Mouse (Mus musculus) bone marrow macrophage, adult 2 months (primary cell): ENCODE measurements around the gene Cntn2. TPM values are rescaled to one million over a fixed set of nuclear protein-coding genes. Genes with fewer than 3 reads are reported as not detected.

Experiments used
- H3K27ac ChIP-seq: 2 replicates; pipeline ENCODE4 v1.5.1; 2012; ENCODE audit warnings: low read depth, low read length; ENCODE audit not compliant: insufficient read depth
- H3K4me1 ChIP-seq: 2 replicates; pipeline ENCODE4 v1.6.1; 2012; ENCODE audit warnings: low read length; ENCODE audit not compliant: control insufficient read depth, insufficient read depth
- H3K4me3 ChIP-seq: 2 replicates; pipeline ENCODE4 v1.5.1; 2012; ENCODE audit warnings: mild to moderate bottlenecking, low read length, moderate library complexity; ENCODE audit not compliant: insufficient read depth
- CTCF ChIP-seq: IDR thresholded peaks from 2 replicates; pipeline ENCODE4 v1.5.1; 2012; ENCODE audit warnings: low read depth, mild to moderate bottlenecking, low read length, moderate library complexity
- POLR2A ChIP-seq: IDR thresholded peaks from 2 replicates; pipeline ENCODE4 v1.6.1; 2012; ENCODE audit warnings: mild to moderate bottlenecking, low read depth, low read length, borderline replicate concordance
- polyA plus RNA-seq: library from polyadenylated mRNA; stranded (reverse); fragments of >200 nt; gene quantifications from 2 replicates; pipeline ENCODE4 v1.2.4, GENCODE M21; 2012; ENCODE audit not compliant: missing spikeins, insufficient read depth, insufficient read length

Gene Cntn2
- polyA plus RNA-seq, 1 experiment: not detected

DNA sequence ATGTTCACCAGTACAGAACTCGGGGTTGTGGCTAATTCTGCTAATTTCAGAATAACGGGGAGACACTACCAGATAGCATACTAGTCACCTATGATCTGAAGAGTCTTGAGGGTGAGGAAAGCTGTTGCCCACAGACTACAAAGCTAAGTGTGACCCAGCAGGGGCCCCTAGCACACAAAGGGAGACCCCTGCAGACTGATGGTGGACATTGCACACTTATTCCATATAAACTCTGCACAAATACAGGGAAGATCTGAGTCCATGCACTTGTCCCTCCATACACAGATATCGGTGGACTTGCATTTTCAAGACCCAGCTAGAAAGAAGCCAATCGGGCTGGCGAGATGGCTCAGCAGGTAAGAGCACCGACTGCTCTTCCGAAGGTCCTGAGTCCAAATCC, 73.5 kb downstream of the Cntn2 start:
- Histone ChIP-seq H3K4me1 (peaks cover 26% of the 10 kb centered on the region), H3K27ac (no peak overlapping the region), H3K4me3 (no peak overlapping the region)
- no peak for TF ChIP-seq POLR2A
- TF ChIP-seq CTCF: no peak

DNA sequence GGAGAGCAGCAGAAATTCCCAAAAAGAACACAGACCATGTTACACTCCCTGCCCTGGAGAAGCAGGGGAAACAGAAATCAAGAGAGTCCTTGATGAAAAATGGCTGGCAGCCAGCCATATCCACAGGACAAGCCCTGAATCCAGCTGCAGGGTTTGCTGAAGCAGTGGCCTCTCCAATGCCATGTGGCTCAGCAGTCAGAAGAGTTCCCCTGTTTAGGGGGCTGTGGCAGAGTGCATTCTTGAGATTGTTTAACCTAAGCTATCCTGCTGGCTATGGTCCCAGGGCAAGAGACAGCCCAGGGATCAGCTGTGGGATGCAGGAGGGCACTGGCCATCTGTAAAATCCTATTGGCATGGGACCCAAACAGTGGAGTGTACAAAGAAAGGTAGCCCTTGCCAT, 74.1 kb downstream of the Cntn2 start:
- no peak overlapping the region for H3K27ac ChIP-seq
- no peak for TF ChIP-seq POLR2A
- TF ChIP-seq CTCF: no peak
- H3K4me3 ChIP-seq: no peak overlapping the region
- H3K4me1 ChIP-seq: peaks cover 26% of the 10 kb centered on the region

DNA sequence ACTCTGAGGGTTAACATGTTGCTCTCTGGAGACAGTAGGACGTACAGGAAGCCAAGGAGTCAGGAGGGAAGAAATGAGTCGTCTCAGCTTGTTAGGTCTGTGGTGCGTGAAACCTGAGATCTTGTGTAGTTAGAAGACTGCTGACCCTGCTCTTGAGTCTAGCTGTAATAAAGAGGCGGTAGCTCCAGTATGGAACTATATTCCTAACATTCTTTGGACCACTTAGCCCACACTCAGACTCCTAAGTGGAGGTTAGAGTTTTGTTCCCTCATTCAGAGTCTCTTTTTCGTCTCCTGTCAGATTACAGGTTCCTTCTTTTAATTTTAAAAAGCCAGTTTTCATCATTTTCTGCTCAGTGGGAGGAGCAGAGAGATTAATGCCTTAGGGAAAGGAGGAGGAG, 78.4 kb downstream of the Cntn2 start:
- no peak overlapping the region for H3K4me3 ChIP-seq
- TF ChIP-seq CTCF (no peak), POLR2A (no peak)
- peaks cover 16% of the 10 kb centered on the region for H3K4me1 ChIP-seq
- H3K27ac ChIP-seq: no peak overlapping the region

Other genes with a start within 250 kb of the Cntn2 start
- gene Klhdc8a, start 244.6 kb downstream of the Cntn2 start, polyA plus RNA-seq: not detected in 2 replicates
- 22.6 and 24.5 TPM in 2 replicates for gene Nuak2, start 227.1 kb downstream of the Cntn2 start, polyA plus RNA-seq
- gene Tmcc2, start 152.0 kb downstream of the Cntn2 start, polyA plus RNA-seq: 9.3 and 11.2 TPM in 2 replicates
- 24.1 and 26.8 TPM in 2 replicates for gene Dstyk, start 125.7 kb downstream of the Cntn2 start, polyA plus RNA-seq
- 45.1 and 46.2 TPM in 2 replicates for gene Rbbp5, start 65.9 kb downstream of the Cntn2 start, polyA plus RNA-seq
- gene Tmem81, start 37.0 kb downstream of the Cntn2 start, polyA plus RNA-seq: 11.9 and 13.0 TPM in 2 replicates
- not detected in 2 replicates for gene Nfasc, start 198.5 kb upstream of the Cntn2 start, polyA plus RNA-seq